Mouse (Mus musculus) thymus, adult 18-20 months (tissue): ENCODE data around the gene Pak4.
"Not testable (repeated sequence)": the region's sequence is repeated elsewhere in the genome, so short reads cannot be mapped to it uniquely, and the experiment has no call there.

Experiments
- DNase-seq, 2 experiments: peaks; one replicate each; pipeline ENCODE4 v3.0.0; 2022; ENCODE audit warnings: mixed read lengths in 2 of 2

The Pak4 gene

DNA sequence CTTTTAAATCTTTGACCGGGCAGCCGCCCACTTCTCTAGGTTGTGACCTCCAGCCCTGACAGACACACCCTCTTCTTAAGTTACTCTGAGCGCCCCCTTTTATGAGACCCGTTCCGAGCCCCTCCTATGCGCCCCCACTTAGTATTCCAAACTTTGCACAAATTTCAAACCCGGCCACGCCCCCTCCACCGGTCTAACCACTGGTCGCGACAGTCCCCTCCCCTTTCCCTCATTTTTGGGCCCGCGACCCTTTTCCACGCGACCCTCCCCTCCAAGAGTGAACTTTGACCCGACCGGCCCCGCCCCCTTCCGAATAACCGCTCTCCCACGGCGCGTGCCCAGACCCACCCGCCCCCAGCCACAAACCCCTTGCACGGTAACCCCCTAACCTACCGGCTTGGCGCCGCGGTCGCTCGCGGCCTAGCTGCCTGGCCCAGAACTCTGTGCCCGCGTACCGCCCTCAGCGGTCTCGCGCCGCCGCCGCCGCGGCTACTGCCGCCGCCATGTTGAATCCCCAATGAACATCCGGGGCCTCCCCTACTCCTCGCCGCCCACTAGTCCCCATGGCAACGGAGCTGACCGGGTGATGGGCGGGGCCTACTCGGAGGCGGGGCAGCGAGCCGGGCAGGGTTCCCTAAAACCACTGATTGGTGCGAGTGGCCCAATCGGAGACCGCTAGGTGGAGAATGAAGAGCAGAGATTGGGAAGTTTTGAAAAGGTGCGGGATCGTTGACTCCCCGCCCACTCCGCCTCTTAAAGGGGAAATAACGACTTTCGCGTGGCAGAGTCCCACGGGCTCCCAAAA, at the start of gene Pak4, which contains the start of gene Samd4b:
Gene Pak4 (minus strand): TSS at position 544 of the 805 bp plus-strand sequence.
Gene Samd4b (minus strand): TSS at position 503 of the 805 bp plus-strand sequence.
- peak; percentile 98 to 99 for DNase-seq

DNA sequence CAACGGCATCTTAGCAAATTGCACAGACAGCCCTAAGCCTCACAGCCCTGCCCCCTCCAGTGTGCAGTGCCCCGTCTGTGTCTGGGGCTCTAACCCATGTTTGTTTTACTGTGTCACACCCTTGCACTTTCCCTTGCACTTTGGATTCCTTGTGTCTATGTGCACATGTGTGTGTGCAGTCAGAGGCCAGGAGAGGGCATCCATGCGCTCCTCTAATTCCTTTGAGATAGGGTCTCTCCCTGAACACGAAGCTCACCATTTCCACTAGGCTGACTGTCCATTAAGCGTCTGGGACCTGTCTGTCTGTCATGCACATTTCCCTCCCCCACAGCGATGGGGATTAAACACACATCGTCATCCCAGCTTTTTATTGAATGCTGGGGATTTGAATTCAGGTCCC, 49.0 kb upstream of the Pak4 start:
- DNase-seq = no peak

DNA sequence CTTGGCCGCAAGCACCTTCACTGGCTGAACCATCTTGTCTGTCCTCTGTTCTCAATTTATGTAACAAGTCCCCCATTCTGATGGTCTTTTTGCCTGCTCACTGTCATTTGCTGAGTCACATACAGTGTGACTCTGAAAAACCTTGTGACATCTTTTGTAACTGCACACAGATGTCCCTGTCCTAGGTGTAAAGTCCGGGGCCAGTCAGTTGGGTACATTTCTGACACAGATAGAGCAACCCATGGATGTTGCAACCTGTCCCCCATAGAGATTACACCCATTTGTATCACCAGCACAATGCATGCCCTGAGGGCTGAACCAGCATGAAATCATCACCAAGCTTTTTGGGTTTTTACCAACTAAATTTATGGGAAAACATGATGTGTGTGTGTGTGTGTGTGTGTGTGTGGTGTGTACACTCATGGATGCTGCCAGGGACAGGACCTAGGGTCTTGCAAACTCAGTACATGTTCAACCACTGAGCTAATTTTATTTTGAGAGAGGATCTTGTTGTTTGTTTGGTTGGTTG, 48.0 kb upstream of the Pak4 start:
- no peak for DNase-seq

DNA sequence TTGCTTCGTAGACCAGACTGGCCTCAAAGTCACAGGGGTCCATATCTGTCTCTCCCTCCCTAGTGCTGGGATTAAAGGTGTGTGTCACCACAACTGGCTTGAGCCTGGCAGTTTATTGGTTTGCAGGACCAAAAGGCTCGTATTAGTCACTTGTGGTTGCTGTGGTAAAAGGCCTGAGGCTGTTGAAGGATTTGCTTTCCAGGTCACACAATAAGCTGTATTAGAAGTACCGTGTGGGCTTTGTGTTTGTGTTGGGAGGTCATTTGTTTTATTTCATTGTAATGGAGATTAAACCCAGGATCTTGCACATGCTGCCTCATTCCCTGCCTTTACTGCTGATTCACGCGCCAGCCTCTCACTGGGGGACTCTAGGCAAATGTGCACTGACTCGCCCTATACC, 47.4 kb upstream of the Pak4 start:
- DNase-seq = no peak

DNA sequence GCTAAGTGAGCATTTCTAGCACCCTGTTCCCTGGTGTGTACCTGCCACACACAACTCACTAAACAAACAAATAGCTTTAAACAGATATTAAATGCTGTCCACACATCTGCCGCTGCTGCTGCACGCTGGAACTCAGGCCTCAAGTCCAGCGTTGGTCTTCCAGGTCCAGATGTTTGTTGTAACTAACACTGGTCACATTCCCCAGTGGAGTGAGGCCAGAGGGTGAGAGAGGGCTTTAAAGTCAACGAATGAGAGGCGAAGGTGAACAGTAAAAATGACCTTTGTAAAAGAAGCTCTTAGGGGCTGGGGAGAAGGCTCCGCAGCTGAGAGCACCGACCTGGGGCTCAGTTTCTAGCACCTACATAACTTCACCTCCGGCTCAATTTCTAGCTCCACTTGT, 43.6 kb upstream of the Pak4 start:
- no peak for DNase-seq

DNA sequence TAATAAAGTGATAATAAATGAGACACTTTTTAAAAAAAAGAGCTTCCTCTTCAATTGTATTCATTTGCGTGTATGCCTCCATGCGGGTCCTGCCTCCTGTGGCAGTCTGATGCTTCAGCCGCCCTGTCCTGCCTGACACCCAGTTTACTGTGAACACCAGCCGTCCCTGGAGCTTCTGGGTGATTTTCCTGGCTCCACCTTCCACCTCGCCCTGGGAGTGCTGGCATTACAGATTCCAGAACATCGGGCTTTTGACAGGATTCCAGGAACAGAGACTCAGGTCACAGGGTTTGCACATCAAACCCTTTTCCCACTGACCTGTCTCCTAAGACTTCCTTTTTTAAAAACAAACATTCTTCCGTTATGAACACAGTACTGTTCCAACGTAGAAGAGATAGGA, 39.5 kb upstream of the Pak4 start:
- DNase-seq = no peak

DNA sequence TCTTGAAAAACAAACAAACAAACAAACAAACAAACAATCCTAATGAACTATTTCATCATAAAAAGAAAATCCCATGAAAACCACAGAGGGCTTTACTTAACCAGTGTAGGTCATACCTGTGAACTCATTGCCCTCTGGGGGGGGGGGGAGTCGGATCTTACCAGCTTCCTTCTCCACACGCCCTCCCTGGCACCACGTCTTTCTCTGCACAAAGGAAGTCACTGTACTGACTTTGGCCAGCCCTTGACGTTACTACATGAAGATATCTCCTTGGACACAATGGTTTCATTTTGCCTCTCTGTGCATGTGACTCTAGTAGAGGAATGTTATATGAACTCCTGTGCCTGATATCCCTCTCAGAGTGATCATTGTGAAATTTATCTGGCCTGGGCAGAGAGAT, 36.1 kb upstream of the Pak4 start:
- no peak for DNase-seq

DNA sequence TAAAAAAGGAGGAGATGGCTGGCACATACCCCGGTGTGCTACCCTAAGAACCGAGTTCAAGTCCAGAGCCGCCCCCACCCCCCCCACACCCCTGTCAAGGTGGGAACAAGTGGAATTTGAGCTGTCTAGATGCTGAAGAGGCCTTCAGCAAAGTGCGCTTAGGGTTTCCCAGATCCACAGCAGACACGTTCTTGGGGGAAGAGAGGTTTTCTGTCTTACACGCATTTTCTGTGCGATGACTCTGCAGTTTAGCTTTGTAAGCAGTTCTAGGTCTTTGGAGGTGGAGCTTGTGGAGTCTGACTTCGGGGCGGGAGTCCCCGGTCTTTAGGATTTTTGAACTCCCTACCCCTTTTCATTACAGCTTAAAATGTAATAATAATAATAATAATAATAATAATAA, 33.1 kb upstream of the Pak4 start, which contains the start of gene Acp7:
Gene Acp7 (minus strand): TSS at position 260 of the 400 bp plus-strand sequence.
- no peak for DNase-seq

DNA sequence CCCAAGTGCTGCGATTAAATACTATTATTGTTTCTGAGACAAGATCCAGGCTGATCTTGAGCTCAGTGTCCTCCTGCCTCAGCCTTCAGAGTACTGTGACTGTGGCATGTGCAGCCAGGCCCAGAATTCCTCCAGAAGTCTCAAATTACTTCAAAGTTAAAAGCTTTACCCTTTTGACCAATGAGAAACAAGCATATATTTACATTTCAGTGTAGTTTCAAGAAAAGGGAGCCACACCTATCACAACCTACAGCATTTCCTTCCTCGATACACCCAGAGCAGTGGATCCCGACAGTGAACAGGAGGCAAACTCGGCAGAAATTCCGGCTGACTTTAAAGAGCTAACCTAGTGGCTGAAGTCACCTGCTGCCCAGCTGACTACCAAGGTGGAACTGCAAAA, 26.8 kb upstream of the Pak4 start:
- DNase-seq = no peak

DNA sequence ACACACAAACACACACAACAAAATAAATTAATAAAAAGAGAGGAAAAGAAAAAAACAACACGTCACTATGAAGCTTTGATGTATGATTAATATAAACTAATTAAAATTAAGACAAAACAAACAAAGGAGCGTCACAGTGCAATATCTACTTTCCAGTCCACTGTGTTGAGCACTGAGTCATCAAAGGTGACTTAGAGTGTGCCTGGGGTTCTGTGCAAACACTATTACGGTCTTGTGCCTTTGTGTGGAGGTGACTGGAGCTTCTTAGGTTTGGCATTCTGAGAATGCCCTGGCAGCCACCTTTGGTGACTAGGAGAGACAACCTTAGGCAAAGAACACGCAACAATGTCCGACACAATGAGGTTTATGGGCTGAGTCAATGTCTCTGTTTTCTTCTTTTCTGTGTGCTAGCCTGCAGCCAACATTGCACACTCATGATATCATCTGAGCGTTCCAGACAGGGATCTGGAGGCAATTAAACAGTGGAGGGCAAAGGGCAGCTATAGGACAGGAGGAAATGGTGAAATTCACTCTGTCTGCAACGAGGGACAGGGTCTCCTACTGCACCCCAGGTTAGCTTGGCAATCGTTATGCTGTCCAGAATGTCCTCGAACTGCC, 21.2 kb upstream of the Pak4 start:
- no peak for DNase-seq

DNA sequence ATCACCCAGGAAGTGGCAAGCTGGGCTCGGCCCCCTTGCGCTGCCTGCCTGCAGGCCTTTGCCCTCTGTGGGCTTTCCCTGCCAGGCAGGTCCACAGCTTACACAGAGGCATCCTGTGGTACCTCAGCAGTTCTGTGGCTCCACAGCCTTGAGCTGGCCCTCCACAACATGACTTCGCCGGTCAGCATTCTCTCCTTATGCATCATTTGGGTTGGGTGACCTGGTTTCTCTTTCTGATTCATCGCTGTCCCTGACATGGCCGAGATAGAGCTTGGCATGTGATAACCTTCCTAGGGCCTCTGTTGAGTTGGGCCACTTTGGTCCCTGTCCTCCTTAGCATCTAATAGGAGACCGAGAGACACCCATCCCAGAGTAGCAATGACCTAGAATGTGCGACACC, 8.0 kb upstream of the Pak4 start:
- DNase-seq = no peak

DNA sequence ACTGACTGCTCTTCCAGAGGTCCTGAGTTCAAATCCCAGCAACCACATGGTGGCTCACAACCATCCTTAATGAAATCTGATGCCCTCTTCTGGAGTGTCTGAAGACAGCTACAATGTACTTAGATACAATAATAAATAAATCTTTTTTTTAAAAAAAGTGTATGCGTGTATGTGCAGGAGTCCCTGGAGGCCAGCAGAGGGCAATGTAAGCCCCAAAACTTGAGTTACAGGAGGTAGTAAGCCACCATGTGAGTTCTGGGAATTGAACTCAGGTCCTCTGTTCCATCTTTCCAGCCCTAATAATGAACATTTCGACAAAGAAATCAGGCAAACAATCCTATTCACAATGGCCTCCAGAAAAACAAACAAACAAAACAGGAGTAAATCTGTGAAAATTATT, 5.8 kb upstream of the Pak4 start:
- not testable (repeated sequence) for DNase-seq

DNA sequence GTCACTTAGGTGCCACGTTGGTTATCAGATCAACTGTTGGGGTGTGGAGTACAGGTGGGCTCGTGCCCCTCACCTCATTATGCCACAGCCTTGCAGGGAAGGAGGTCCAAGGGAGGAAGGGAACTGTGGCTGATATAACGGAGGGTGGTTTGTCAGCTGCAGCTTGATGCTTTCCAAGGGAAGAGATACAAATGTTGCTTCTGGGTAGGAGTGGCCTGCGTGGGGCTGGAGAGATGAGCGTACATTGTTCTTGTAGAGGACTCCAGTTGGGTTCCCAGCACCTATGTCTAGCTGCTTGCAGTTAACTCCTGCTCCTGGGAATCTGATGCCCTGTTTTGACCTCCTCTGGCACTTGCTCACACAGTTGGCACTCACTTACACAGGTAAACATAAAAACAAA, 5.2 kb upstream of the Pak4 start:
- no peak for DNase-seq

DNA sequence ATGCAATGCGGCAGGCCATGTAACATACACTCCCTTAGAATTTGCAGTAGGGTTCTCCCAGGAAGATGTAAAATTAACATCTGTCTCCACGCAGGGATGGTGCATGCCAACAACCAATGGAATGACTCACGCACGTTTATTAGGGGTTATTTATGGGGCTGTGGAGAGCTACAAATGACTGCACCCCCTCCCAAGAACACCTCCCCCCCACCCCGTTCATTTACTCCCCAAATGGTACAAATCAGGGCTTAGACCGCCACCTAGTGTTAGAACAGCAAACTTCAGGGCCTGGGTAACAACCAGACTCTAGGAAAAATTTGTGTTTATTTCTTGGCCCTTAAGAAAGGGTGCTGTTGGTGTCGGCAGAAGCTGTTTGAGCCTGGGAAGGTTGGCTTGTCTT, 3.7 kb upstream of the Pak4 start:
- DNase-seq = no peak

DNA sequence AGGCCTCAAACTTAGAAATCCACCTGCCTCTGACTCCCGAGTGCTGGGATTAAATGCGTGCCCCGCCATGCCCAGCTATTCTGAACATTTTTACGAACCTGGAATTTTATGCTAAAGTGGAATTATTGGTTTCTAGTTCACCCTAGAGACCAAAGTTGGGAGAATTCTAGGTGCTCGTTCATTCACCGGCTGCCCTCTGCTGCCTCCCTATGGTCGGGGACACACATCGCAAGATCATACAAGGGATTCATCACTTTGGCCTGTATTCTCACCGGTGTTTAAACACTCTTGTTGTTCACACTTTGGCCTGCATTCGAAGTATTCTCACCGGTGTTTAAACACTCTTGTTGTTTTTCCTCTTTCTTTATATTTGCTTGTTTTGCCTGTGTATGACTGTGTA, 3.0 kb upstream of the Pak4 start:
- DNase-seq = peak; percentile 25 to 54

DNA sequence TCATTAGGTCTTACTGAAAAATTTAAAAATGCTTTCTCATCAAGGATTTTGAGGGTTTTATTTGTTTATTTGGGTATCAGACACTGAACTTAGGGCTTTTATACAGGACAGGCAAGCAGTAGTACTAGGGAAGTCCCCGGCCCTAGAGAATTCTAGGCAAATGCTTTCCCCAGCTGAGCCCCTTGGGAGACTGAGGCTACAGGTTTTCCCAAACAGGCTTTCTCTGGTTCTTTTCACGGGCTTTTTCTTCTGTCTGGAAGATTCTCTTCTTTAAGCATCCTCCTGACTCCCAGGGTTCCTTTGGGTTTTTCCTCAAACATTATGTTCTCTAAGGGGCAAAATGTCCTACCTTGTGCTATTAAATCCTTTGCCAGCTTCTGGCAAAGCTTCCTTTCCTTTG, 966 bp upstream of the Pak4 start:
- no peak for DNase-seq

DNA sequence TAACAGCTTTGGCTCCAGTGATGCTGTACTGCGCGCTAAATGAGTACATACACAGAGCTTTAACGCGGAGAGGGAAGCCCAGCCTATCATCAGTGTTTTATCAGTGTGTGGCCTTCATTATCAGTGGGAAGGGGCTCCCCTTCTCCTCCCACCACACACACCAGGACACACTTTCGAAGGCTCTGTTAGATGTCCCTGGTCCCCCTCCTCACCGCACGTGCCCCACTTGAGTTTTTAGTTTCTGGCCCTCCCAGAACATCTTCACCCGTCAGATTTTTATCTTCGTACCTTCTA, 761 bp downstream of the Pak4 start:
- DNase-seq = no peak

DNA sequence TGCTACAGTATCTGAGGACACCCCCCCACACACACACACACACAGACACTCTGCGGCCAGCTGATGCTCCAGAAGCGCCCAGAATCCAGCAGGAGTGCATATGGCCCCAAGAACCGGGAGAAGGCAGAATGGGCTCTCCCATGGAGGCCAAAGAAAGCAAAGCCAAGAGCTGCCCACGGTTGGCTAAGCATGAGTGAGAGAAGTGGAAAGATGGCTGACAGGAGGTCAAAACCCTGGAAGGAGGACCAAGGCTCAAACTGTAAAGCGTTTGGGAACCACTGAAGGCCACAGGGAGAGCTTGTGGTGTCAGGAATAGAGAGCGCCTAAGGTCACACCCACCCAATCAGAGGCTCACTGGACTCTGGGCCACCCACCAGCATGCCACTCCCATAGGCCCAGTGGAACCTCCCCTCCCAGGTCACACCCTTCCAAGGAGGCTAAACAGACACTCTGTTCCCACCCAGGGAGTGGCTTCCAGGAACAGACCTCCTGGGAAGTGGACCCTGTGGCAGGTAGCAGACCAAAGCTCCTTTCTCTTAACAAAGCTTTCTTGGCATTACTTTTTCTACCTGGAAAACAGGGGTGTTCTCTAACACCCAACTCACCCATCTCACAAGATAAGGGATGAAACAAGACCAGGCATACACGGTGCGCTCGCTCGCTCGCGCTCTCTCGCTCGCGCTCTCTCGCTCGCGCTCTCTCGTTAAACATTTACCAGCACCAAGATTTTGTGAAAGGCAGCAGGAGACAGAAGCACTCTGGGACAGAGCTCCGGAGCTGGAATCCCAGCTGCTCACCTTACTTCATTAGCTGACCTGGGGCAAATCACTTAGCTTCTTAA, 1.3 kb downstream of the Pak4 start:
- no peak for DNase-seq

DNA sequence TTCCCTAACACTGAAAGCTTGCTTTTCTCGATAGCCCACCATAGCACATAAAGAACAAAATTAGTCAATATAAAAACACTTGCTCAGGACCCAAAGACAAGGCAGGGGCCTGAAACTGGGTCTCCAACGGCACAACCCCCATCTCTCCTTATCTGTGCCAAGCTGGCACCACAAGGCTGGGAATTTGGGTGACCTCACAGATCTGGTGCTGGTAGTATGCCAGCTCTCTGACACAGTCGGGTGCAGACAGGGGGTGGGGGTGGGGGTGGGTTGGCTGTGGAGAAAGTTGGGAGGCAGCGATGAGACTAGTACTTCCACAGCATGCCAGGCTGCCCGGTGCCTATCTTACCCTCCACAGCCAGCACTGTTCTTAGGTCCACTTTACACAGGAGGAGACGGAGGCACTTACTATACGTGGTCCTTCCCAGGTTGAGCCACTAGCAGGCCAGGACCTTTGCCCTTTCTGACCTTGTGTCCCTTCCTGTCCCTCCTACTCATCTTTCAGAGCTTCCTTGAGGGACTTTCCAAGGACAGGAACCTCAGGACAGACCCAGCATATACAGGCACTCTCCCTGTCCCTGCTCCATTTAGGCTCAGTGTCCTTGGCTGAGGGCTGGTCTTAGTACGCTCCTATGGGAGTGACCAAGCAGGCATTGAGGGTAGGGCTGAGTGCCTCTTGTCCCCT, 2.1 kb downstream of the Pak4 start:
- DNase-seq = no peak

DNA sequence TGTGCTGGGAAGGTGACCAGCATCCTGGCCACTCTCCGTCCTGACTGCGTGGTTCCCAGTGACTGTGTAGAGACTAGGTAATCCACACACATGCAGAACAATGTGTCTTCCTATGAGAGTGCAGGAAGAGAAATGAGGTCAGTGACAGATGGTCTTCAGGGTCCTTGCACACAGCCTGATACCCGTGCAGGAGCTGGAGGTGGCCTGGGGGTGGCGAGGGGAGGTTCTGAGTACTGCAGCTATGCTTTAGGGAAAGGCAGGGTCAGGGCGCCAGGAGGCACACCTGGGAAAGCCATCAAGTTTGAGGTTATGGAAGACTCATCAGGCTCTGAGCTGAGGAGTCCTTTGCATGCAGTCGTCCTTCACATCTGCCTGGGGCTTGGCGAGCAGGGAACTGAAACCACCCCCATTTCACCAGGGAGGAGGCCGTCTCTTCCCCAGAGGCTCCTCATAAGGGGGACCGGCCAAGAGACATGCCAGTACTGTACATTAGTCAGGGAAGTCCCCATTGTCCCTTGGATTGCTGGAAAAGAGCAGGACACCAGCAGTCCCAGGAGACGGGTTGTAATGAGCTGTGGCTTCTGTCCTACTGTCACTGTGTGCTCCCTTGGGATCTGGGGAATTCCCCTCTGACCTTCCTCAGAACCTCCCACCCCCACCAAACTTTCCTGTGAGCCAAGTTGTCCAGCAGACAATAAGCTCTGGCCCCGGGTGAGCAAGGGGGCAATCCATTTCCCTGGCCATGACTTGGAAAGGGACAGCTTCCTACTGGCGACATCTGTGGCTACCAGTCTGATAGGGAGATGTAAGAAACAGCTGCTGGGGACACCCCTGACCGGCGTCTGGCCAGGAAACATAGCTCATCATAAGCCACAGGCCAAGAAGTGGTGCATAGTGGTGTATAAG, 4.5 kb downstream of the Pak4 start:
- no peak for DNase-seq

DNA sequence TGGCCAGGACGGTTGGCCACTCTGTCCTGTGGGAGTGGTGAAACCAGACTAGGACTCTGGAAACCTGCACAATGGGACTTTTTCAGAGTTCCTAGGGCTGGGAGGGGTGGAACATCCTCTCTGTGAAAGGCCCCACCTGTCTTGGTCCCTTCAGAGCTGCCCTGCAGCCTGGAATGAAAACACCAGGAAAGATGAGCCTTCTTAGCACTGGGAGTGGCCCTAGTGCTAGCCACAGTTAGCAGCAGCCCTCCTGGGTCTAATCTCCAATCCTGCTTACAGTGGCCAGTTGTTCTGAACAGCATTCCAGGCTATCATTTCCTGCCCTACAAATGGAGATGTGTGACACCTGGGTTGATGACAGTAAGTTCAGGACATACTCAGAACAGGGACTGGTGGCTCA, 6.1 kb downstream of the Pak4 start:
- DNase-seq = no peak

DNA sequence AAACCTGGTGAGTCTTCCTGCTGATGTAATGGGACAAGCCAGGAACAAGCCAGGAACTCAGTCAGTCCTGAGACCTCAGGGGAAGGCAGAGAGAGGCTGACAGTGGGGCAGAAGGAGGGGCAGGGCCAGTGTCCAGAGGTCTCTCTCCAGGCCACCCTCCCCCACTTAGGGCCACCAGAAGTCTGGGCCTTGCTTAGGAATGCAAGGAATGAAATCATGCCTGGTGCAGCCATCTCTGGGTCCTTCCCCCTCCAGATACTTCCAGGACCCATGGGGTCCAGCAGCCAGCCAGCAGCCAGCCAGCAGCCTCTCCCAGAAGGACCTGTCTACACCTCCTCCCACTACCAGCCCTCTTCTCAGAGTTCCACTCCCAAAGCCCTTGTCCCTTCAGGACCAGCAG, 10.3 kb downstream of the Pak4 start:
- DNase-seq = no peak
